Mouse (Mus musculus) liver, embryonic 13.5 days (tissue): ENCODE measurements around the gene Psmd11. TPM values are rescaled to one million over a fixed set of nuclear protein-coding genes. Genes with fewer than 3 reads are reported as not detected.
"Not testable (repeated sequence)": the region's sequence is repeated elsewhere in the genome, so short reads cannot be mapped to it uniquely, and the experiment has no call there.

Source experiments
- ATAC-seq: fragments of 200-750 bp; cut with Nextera tagmentation; 2 replicates; pipeline ENCODE4 v1.8.0; 2017; ENCODE audit warnings: low read depth, mild to moderate bottlenecking, moderate number of reproducible peaks, moderate library complexity
- DNase-seq: peaks from one replicate; pipeline ENCODE4 v3.0.0; 2022
- H3K27ac ChIP-seq: fragments of 300-500 bp; sonication (generic); 2 replicates; pipeline ENCODE4 v1.5.1; 2015; ENCODE audit warnings: moderate library complexity, mild to moderate bottlenecking, inconsistent platforms
- H3K27me3 ChIP-seq: fragments of 300-500 bp; sonication (generic); 2 replicates; pipeline ENCODE4 v1.6.1; 2015; ENCODE audit warnings: mild to moderate bottlenecking, inconsistent platforms
- H3K36me3 ChIP-seq: fragments of 300-500 bp; sonication (generic); 2 replicates; pipeline ENCODE4 v1.6.1; 2015; ENCODE audit warnings: mild to moderate bottlenecking, inconsistent platforms
- H3K4me1 ChIP-seq: fragments of 300-500 bp; sonication (generic); replicated peaks from 2 replicates; pipeline ENCODE4 v1.6.1; 2015; ENCODE audit warnings: inconsistent platforms
- H3K4me2 ChIP-seq: fragments of 300-500 bp; sonication (generic); 2 replicates; pipeline ENCODE4 v1.6.1; 2015; ENCODE audit warnings: inconsistent platforms, mild to moderate bottlenecking, moderate library complexity
- H3K4me3 ChIP-seq: fragments of 300-500 bp; sonication (generic); replicated peaks from 2 replicates; pipeline ENCODE4 v1.5.1; 2015; ENCODE audit warnings: mild to moderate bottlenecking, inconsistent platforms
- H3K9ac ChIP-seq: fragments of 300-500 bp; sonication (generic); 2 replicates; pipeline ENCODE4 v1.6.1; 2015; ENCODE audit warnings: mild to moderate bottlenecking, inconsistent platforms
- H3K9me3 ChIP-seq: fragments of 300-500 bp; sonication (generic); replicated peaks from 2 replicates; pipeline ENCODE4 v1.6.1; 2016; ENCODE audit warnings: inconsistent platforms
- WGBS: fragments of 180-500 bp; shearing (Covaris S2); methylation state at CpG from one replicate; pipeline ENCODE4 v1.1.7; 2015; ENCODE audit not compliant: insufficient replicate concordance; 5-methylcytosine and 5-hydroxymethylcytosine counted together
- polyA plus RNA-seq: library from polyadenylated mRNA; unstranded; fragments of >200 nt; fragmentation: Nextera tagmentation; extraction: Ambion mirVana; gene quantifications from 2 replicates; pipeline ENCODE4 v1.2.1, GENCODE M21; 2015

The Psmd11 gene
- 218 and 238 TPM in 2 replicates for polyA plus RNA-seq

- H3K36me3 ChIP-seq: peaks cover 19% of the 10 kb centered on the region
- peak within 1 kb of the TSS; percentile 76 for H3K4me2 ChIP-seq
- under 1% methylated on average over 58 of the region's 58 CpGs for WGBS
- H3K27me3 ChIP-seq: no peaks in the 10 kb centered on the region
- H3K27ac ChIP-seq: peak within 1 kb of the TSS; percentile 92
- ATAC-seq (peak; percentile 98), DNase-seq (peak; percentile 94)
- peak within 1 kb of the TSS; percentile 100 for H3K4me3 ChIP-seq
- no peaks in the 10 kb centered on the region for H3K9me3 ChIP-seq
- peaks cover 17% of the 10 kb centered on the region for H3K4me1 ChIP-seq
- peak within 1 kb of the TSS; percentile 99 for H3K9ac ChIP-seq
Observed at GRCm38 (mm10) chr11:80428381-80429008, at the start of gene Psmd11. Gene Psmd11, plus strand, starts transcription at chr11:80428615.

GRCm38 (mm10) chr11:80379184-80379583 lies 49.2 kb upstream of the Psmd11 start:
- H3K9ac ChIP-seq, H3K27ac ChIP-seq, H3K4me2 ChIP-seq, DNase-seq, H3K4me3 ChIP-seq, H3K9me3 ChIP-seq, H3K27me3 ChIP-seq, ATAC-seq: not testable (repeated sequence)
- WGBS: 90% methylated on average over 7 of the region's 7 CpGs
- Histone ChIP-seq H3K36me3 (peaks cover 11% of the 10 kb centered on the region), H3K4me1 (peaks cover 33% of the 10 kb centered on the region)

GRCm38 (mm10) chr11:80382626-80383018 lies 45.8 kb upstream of the Psmd11 start:
- Histone ChIP-seq H3K9ac (peak overlapping the region; percentile 97), H3K27ac (peak overlapping the region; percentile 95), H3K27me3 (no peaks in the 10 kb centered on the region), H3K4me1 (peaks cover 50% of the 10 kb centered on the region), H3K36me3 (peaks cover 30% of the 10 kb centered on the region), H3K9me3 (no peaks in the 10 kb centered on the region), H3K4me3 (peak overlapping the region; percentile 88), H3K4me2 (peak overlapping the region; percentile 76)
- DNase-seq (no peak), ATAC-seq (peak; percentile 24)
- under 1% methylated on average over 12 of the region's 12 CpGs for WGBS

DNA sequence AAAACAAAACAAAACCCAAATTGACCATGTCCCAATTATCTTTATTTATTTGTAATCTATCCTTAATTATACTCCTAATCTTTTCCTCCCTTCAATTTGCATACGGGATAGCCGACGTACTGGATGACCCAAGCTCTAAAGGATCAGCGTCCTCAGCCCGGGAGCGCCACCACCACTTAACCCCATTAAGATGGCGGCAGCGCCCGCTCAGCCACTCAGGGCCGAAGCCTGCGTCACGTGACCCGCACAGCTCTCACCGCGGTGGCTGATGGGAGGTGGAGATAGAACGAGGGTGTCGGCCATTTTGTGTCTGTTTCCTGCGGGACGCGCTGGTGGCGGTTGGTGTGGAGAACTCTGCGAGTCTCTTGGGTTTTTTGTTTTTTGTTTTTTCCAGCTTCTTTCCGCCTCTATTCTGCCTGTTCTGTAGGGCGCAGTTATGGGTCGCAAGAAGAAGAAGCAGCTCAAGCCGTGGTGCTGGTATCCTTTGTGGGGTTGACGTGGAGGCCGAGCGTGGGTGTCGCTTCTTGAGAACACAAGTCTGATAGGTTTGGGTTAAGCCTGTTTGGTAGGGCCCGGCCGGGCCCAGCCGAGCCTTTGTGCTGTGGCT lies 45.3 kb upstream of the Psmd11 start, which contains the start of gene Zfp207:
Gene Zfp207, plus strand, starts transcription at position 261 of the 607 bp plus-strand sequence.
- H3K27me3 ChIP-seq: no peaks in the 10 kb centered on the region
- ATAC-seq (peak; percentile 86), DNase-seq (peak; percentile 96)
- H3K4me1 ChIP-seq: peaks cover 50% of the 10 kb centered on the region
- peak within 1 kb of the TSS; percentile 95 for H3K27ac ChIP-seq
- peak within 1 kb of the TSS; percentile 94 for H3K4me2 ChIP-seq
- H3K4me3 ChIP-seq: peak within 1 kb of the TSS; percentile 88
- H3K9me3 ChIP-seq: no peaks in the 10 kb centered on the region
- H3K36me3 ChIP-seq: peaks cover 35% of the 10 kb centered on the region
- WGBS: under 1% methylated on average over 33 of the region's 33 CpGs
- peak within 1 kb of the TSS; percentile 97 for H3K9ac ChIP-seq

DNA sequence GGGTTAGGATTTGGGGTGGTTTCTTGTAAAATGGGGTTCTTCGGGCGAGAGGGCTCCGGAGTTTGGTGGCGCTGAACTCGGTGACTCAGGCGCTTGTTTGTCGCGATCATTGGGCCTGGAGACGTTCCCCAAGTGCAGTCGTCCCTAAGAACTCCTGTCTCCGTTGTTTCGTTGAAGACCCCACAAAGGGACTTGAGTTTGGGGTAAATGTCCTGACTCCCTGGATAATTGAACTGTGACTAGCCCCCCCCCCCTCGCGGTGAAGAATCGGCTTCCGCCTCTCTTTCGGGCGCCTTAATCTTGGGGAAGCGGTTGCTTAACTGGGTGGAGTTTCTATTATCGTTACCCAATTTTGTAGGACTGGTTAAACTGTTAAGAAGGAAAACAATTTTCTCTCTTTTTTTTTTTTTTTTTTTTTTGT lies 44.8 kb upstream of the Psmd11 start:
- H3K4me2 ChIP-seq: peak overlapping the region; percentile 18
- H3K4me1 ChIP-seq: peaks cover 45% of the 10 kb centered on the region

DNA sequence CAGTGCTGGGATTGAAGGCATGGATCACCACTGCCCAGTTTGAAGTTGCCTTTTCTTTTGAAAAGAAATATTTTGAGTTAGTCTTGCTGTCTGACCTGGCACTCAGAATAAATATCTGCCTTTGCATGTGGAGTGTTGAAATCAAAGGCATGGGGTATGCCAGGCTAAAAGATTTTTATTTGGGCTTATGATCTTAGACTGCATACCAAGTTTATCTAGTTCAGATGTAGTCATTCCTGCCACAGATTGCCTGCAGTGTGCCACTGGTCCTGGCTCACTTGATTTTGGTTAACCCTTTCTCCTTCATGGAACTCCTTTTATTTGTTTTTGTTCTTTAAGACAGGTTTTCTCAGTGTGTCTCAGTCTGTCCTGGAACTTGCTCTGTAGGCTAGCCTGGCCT lies 44.0 kb upstream of the Psmd11 start:
- ATAC-seq (no peak), DNase-seq (no peak)
- Histone ChIP-seq H3K9ac (peak overlapping the region; percentile 84), H3K27me3 (no peaks in the 10 kb centered on the region), H3K36me3 (peaks cover 48% of the 10 kb centered on the region), H3K4me2 (peak overlapping the region; percentile 94), H3K4me3 (peak overlapping the region; percentile 88), H3K4me1 (peaks cover 46% of the 10 kb centered on the region), H3K9me3 (no peaks in the 10 kb centered on the region), H3K27ac (peak overlapping the region; percentile 69)

More for the DNA sequence above, 44.8 kb upstream of the Psmd11 start:
- under 1% methylated on average over 20 of the region's 20 CpGs for WGBS
- Histone ChIP-seq H3K4me3 (peak overlapping the region; percentile 88), H3K9ac (peak overlapping the region; percentile 97), H3K27me3 (no peaks in the 10 kb centered on the region), H3K27ac (peak overlapping the region; percentile 95), H3K9me3 (no peaks in the 10 kb centered on the region), H3K36me3 (peaks cover 41% of the 10 kb centered on the region)
- ATAC-seq (peak; percentile 56), DNase-seq (peak; percentile 44)

GRCm38 (mm10) chr11:80385055-80385454 lies 43.4 kb upstream of the Psmd11 start:
- Histone ChIP-seq H3K36me3 (peaks cover 54% of the 10 kb centered on the region), H3K4me2 (peak overlapping the region; percentile 94), H3K9me3 (no peaks in the 10 kb centered on the region), H3K4me3 (peak overlapping the region; percentile 88), H3K27ac (peak overlapping the region; percentile 69), H3K4me1 (peaks cover 46% of the 10 kb centered on the region), H3K9ac (peak overlapping the region; percentile 84), H3K27me3 (no peaks in the 10 kb centered on the region)
- ATAC-seq (no peak), DNase-seq (no peak)
- WGBS: 33% methylated on average over 4 of the region's 4 CpGs

- Histone ChIP-seq H3K4me1 (peaks cover 41% of the 10 kb centered on the region), H3K9me3 (no peaks in the 10 kb centered on the region), H3K36me3 (peaks cover 66% of the 10 kb centered on the region), H3K4me3 (peak overlapping the region; percentile 88), H3K27ac (no peak overlapping the region), H3K4me2 (peak overlapping the region; percentile 94), H3K27me3 (no peaks in the 10 kb centered on the region), H3K9ac (peak overlapping the region; percentile 84; the same call in 1 of the 2 replicates)
- DNase-seq (peak; percentile 22), ATAC-seq (0 out of 2 replicates have a peak, but pooled peaks have one; percentile 34)
- 14% methylated on average over 2 of the region's 2 CpGs for WGBS
Observed at GRCm38 (mm10) chr11:80386790-80387189, 41.6 kb upstream of the Psmd11 start.

DNA sequence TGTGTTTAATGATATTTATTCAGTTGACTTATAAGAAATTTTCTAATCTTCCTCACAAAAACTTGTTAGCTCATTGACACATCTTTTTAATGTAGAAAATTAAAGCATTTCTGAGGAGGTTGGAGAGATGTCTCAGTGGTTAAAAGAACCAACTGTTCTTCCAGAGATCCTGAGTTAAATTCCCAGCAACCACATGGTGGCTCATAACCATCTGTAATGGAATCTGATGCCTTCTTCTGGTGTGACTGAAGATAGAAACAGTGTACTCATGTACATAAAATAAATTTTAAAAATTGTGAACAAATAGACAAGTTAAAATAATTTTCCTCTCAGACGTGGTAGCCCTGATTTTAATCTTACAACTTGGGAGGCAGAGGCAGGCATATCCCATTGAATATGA lies 38.5 kb upstream of the Psmd11 start:
- Histone ChIP-seq H3K4me2 (no peak overlapping the region), H3K9me3 (no peaks in the 10 kb centered on the region), H3K9ac (no peak overlapping the region), H3K4me1 (peaks cover 30% of the 10 kb centered on the region), H3K27me3 (no peaks in the 10 kb centered on the region), H3K27ac (no peak overlapping the region), H3K4me3 (no peak overlapping the region), H3K36me3 (peaks cover 82% of the 10 kb centered on the region)
- 76% methylated on average over 1 of the region's 1 CpGs for WGBS
- DNase-seq: no peak
- ATAC-seq: no peak

GRCm38 (mm10) chr11:80391407-80392120 lies 36.9 kb upstream of the Psmd11 start:
- Histone ChIP-seq H3K4me2 (no peak overlapping the region), H3K9ac (no peak overlapping the region), H3K36me3 (peaks cover 82% of the 10 kb centered on the region), H3K9me3 (no peaks in the 10 kb centered on the region), H3K4me1 (peaks cover 13% of the 10 kb centered on the region), H3K27ac (no peak overlapping the region), H3K4me3 (no peak overlapping the region), H3K27me3 (no peaks in the 10 kb centered on the region)
- 83% methylated on average over 2 of the region's 2 CpGs for WGBS
- DNase-seq (no peak), ATAC-seq (no peak)

- Histone ChIP-seq H3K36me3 (peaks cover 84% of the 10 kb centered on the region), H3K4me1 (no peaks in the 10 kb centered on the region), H3K27me3 (no peaks in the 10 kb centered on the region), H3K27ac (no peak overlapping the region), H3K4me3 (no peak overlapping the region), H3K4me2 (no peak overlapping the region), H3K9me3 (no peaks in the 10 kb centered on the region), H3K9ac (no peak overlapping the region)
- ATAC-seq (no peak), DNase-seq (no peak)
- WGBS: 92% methylated on average over 3 of the region's 3 CpGs
Observed at GRCm38 (mm10) chr11:80395930-80396329, 32.5 kb upstream of the Psmd11 start.
